Mouse (Mus musculus) cerebellum, postnatal 25 days (tissue): ENCODE results near the gene Apobec2.

Experiments used
- DNase-seq, 2 experiments: peaks; one replicate each; pipeline ENCODE4 v3.0.0; 2021; ENCODE audit warnings: mixed read lengths in 2 of 2

Apobec2 gene

DNA sequence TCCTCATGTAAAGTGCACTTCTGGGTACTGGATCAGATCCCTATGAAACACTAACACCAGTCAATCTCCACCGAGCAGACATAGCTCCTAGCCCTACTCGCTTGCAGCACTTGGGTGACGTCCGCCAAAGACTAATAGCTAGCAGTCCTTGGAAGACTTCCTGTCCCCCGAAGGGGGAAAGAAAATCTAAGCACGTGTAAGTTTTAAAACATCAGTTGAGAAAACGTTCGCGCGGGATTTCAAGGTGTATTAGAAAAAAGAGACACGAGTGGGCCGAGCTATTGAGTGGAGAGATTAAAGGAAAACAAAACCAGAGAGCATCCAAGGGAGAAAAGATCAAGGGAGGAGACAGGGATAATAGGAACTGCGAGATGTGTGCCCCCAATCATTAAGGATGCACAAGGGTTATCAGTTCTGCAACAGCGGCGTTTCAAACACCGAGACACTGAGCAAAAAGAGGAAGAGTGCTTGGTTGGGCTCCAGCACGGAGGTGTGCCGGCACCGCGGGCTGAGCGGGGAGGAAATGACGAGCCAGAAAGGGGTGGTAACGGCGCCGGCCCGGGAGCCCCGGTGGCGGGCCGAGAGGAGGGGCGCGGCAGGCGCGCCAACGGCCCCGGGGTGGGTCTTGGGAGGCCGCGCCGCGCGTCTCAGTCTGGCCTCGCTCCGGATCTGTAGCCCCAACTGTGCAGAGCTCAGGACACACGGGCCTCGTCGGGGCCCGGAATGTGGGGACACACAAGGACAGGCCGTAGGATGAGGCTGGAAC lies 24.0 kb downstream of the Apobec2 start:
- DNase-seq, result peak; percentile 82 to 85

DNA sequence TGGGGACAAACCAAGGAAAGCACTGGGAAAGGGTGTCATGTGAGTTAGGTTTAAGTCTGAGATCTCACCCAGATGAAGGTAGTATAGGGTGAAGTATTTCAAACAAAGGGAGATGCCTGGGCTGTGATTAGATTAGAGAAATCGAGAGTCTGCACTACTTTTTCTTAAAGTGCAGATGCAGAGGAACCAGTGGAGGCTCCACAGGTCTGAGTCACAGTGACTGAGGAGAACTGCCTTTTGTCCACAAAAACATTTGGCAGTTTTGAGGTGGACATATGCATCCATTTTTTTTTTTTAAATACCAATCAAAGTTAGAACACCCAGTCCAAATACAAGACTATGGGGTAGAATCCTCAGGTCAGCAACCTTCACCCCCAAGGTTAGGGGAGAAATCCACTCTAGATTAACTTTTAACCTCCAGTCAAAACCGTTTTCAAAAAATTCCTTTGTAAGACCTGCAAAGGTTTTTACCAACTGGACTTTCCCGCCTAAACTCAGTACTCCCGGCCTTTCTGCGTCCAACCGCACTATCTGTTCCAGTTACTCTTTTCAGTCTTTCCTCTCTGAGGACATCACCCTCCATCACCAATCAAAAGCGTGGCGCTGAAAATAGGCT lies 24.7 kb downstream of the Apobec2 start:
- no peak for DNase-seq

- DNase-seq, result peak; percentile 48 to 58
Measured at GRCm38 (mm10) chr17:48407154-48407553, 25.6 kb downstream of the Apobec2 start.

DNA sequence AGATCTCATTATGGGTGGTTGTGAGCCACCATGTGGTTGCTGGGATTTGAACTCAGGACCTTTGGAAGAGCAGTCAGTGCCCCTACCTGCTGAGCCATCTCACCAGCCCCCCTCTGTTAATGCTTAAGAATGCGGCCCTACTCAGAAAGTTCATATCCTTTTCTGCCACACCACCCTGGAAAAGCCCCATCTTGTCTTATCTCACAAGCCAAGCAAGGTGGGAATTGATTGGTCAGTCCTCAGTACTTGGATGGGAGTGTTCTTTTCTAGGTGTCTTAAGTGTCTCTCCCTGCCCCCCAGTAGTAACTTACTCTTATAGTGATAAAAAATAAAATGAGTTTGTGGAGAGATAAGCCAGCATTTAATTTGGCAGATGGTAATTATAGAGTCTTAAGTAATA lies 28.0 kb downstream of the Apobec2 start:
- DNase-seq, result no peak

- no peak for DNase-seq
Measured at GRCm38 (mm10) chr17:48403848-48404247, 28.9 kb downstream of the Apobec2 start.

GRCm38 (mm10) chr17:48402751-48403150 lies 30.0 kb downstream of the Apobec2 start:
- DNase-seq, result no peak

DNA sequence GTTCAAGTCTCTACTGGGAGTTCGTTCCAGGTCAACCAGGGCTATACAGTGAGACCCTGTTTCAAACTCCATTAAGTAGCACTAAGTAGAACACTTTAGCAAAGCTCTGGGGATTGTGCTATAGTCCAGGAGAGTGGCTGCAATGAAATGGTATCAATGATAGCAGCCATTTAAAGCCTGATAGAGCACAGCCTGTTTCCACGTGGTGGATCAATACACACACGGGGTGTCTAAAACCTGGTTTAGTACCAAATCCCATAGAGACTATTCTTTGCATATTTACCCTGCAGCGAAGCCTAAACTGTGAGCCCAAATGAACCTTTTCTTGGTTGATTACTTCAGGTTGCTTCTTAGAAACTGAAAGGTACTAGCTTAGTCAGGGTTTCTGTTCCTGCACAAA lies 31.0 kb downstream of the Apobec2 start:
- no peak for DNase-seq

GRCm38 (mm10) chr17:48392616-48393015 lies 40.1 kb downstream of the Apobec2 start:
- no peak for DNase-seq

DNA sequence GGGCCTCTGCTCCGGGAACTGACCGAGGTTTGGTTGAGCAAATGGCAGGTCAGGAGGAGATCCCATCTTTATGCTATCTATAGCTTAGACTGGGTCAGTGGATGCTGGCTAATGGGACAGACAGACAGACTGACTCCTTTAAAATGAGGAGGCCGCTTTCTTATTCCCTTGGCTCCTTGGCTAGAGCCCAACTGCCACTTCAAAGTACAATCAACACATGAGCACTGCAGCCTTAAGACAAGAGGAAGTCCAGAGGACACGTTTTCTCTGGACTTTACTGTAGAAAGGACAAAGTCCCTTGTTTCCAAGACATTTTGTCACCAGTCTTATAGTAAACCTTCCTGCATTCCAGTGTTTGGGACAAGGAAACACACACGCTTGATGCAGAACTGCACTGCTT lies 41.3 kb downstream of the Apobec2 start:
- no peak for DNase-seq

DNA sequence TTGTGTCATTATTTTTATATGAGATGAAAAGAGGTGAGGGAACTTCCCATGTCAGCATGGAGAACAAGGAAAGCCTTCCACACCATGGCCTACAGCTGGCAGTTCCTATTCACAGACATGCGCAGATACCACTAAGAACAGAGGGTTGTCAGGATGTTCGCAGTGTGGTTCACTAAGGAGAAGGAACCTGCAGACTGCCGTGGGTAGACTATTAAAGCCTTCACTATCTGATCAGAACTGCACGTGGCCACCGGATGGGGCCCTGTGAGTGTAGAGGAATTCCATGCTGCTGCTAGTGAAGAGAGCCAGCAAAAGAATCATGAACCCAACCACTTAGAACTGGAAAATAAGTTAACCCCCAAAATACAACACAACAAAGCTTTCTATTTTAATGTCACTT lies 43.3 kb downstream of the Apobec2 start:
- no peak for DNase-seq

- no peak for DNase-seq
Measured at GRCm38 (mm10) chr17:48388666-48389065, 44.1 kb downstream of the Apobec2 start.

- no peak for DNase-seq
Measured at GRCm38 (mm10) chr17:48385786-48386461, 46.8 kb downstream of the Apobec2 start.

DNA sequence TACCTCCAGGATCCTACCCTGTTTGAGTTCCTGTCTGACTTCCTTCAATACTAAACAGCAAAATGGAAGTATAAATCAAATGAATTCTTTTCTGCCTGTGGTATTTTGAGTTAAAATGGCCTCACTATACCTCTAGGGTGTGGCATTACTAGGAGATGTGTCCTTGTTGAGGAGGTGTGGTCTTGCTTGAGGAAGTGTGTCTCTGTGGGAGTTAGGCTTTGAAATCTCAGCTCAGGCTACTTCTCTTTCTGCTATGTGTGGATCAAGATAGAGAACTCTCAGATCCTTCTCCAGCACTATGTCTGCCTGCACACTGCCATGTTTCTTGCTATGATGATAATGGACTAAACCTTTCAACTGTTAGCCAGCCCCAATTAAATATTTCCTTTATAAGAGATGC lies 53.7 kb downstream of the Apobec2 start:
- no peak for DNase-seq

DNA sequence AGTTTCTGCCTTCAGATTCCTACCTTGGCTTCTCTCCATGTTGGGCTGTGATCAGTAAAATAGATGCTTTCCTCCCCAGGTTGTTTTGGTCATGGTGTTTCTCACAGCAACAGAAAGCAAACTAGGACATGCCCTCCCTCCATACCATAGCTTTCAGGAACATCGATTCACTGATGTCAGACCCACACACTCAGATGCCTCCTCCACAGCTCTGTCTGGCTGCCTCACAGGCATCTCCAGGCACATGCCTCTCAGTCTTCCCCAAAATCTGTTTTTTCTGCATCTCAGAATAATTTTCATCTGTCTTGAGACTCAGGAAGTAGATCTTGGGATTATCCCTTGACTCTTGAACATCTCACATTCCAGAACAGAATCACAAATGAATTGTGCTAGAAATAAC lies 56.6 kb downstream of the Apobec2 start:
- DNase-seq, result no peak

GRCm38 (mm10) chr17:48372987-48373386 lies 59.7 kb downstream of the Apobec2 start:
- no peak for DNase-seq

GRCm38 (mm10) chr17:48371621-48372020 lies 61.1 kb downstream of the Apobec2 start:
- DNase-seq, result no peak
